Mouse (Mus musculus) neural tube, embryonic 11.5 days (tissue): Measurements from ENCODE around the gene Prkca. TPM values are rescaled to one million over a fixed set of nuclear protein-coding genes. Genes with fewer than 3 reads are reported as not detected.
"Not testable (repeated sequence)": the region's sequence is repeated elsewhere in the genome, so short reads cannot be mapped to it uniquely, and the experiment has no call there.

Experiments
- ATAC-seq: fragments of 200-750 bp; cut with Nextera tagmentation; 2 replicates; pipeline ENCODE4 v1.8.0; 2017; ENCODE audit warnings: moderate number of reproducible peaks, mild to moderate bottlenecking, moderate TSS enrichment, moderate library complexity; ENCODE audit not compliant: insufficient read depth, low FRiP score, low TSS enrichment
- DNase-seq: peaks from one replicate; pipeline ENCODE4 v3.0.0-alpha.2; 2015; ENCODE audit warnings: low spot score
- H3K27ac ChIP-seq: fragments of 300-500 bp; sonication (generic); 2 replicates; pipeline ENCODE4 v1.5.1; 2014; ENCODE audit warnings: low read depth, mild to moderate bottlenecking, low read length
- H3K27me3 ChIP-seq: fragments of 300-500 bp; sonication (generic); 2 replicates; pipeline ENCODE4 v1.6.1; 2014; ENCODE audit warnings: mild to moderate bottlenecking, low read length, mixed read lengths; ENCODE audit not compliant: control insufficient read depth, insufficient read depth
- H3K36me3 ChIP-seq: fragments of 300-500 bp; sonication (generic); 2 replicates; pipeline ENCODE4 v1.6.1; 2014; ENCODE audit warnings: mild to moderate bottlenecking, low read length, moderate library complexity, mixed read lengths; ENCODE audit not compliant: control insufficient read depth, insufficient read depth
- H3K4me1 ChIP-seq: fragments of 300-500 bp; sonication (generic); 2 replicates; pipeline ENCODE4 v1.6.1; 2014; ENCODE audit warnings: low read length, mixed read lengths; ENCODE audit not compliant: control insufficient read depth, insufficient read depth
- H3K4me2 ChIP-seq: fragments of 300-500 bp; sonication (generic); 2 replicates; pipeline ENCODE4 v1.6.1; 2014; ENCODE audit warnings: low read depth, mild to moderate bottlenecking, moderate library complexity
- H3K4me3 ChIP-seq: fragments of 300-500 bp; sonication (generic); 2 replicates; pipeline ENCODE4 v1.5.1; 2014; ENCODE audit warnings: low read depth, low read length
- H3K9ac ChIP-seq: fragments of 300-500 bp; sonication (generic); 2 replicates; pipeline ENCODE4 v1.6.1; 2014; ENCODE audit warnings: mild to moderate bottlenecking, low read length
- H3K9me3 ChIP-seq: fragments of 300-500 bp; sonication (generic); 2 replicates; pipeline ENCODE4 v1.6.1; 2016; ENCODE audit warnings: low read length; ENCODE audit not compliant: control insufficient read depth
- WGBS: fragments of 180-500 bp; shearing (Covaris S2); extraction: QIAGEN DNeasy Blood & Tissue Kit; methylation state at CpG from one replicate; pipeline ENCODE4 v1.1.7; 2014; 5-methylcytosine and 5-hydroxymethylcytosine counted together
- polyA plus RNA-seq: library from polyadenylated mRNA; unstranded; fragments of >200 nt; fragmentation: Nextera tagmentation; extraction: Ambion mirVana; gene quantifications from 2 replicates; pipeline ENCODE4 v1.2.1, GENCODE M21; 2014

The Prkca gene
- polyA plus RNA-seq, 1 experiment from 2014 or later = 7.7 TPM

DNA sequence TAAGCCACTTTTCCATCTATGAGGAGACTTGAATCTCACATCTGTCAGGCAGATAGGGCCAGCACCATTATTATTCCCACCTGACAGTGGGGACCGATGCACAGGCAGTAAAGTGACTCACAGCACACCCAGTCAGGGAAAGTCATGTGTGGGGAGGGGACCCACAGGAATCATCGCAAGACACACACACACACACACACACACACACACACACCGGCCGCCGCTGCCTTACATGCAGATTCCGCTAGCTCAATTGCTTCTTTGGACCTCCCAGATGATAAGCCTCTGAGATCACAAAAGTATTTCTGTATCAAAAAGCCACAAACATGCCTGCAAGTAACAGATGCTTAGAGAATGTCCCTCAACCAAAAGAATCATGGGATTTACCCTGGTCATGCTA lies 239.6 kb downstream of the Prkca start:
- Histone ChIP-seq H3K4me1 (no peaks in the 10 kb centered on the region), H3K9me3 (no peaks in the 10 kb centered on the region), H3K27me3 (no peaks in the 10 kb centered on the region), H3K27ac (no peak overlapping the region), H3K4me3 (no peak overlapping the region), H3K36me3 (no peaks in the 10 kb centered on the region), H3K9ac (no peak overlapping the region), H3K4me2 (no peak overlapping the region)
- DNase-seq = no peak
- ATAC-seq = no peak
- WGBS = 94% methylated on average over 6 of the region's 6 CpGs

DNA sequence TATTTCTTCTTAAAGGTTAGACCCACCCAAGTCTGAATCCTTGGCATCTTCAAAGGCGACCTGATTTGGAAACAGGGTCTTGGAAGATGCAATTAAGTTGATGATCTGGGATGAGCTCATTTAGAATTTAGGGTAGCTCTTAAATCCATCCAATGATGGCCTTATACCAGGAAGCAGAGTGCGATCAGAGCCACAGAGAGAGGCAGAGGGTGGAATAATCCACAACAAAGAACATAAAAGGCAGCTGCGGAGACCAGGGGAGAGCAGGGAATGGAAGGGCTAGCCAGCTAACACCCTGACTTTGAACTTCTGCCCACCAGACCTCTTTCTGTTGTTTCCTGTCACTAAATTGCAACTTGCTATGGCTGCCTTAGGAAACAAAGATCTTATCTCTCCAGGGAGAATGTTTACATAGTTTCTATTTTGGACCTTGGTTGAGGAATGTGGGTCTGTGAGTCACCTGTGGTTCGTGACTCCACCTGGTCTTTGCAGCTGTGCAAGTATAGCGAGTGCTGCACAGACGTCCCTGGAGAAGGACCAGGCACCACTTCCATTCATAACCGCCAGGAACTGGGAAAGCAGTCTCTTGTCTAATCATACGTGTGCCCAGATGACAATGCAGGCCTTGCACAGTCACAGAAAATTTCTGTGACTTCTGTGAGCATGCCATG lies 242.3 kb downstream of the Prkca start:
- H3K9ac ChIP-seq = no peak overlapping the region
- 77% methylated on average over 8 of the region's 8 CpGs for WGBS
- H3K27me3 ChIP-seq = no peaks in the 10 kb centered on the region
- H3K4me3 ChIP-seq = no peak overlapping the region
- no peak for DNase-seq
- no peaks in the 10 kb centered on the region for H3K36me3 ChIP-seq
- no peaks in the 10 kb centered on the region for H3K9me3 ChIP-seq
- no peaks in the 10 kb centered on the region for H3K4me1 ChIP-seq
- H3K27ac ChIP-seq = no peak overlapping the region
- no peak overlapping the region for H3K4me2 ChIP-seq
- no peak for ATAC-seq

- no peak for ATAC-seq
- no peak for DNase-seq
- no peaks in the 10 kb centered on the region for H3K36me3 ChIP-seq
- H3K4me3 ChIP-seq = no peak overlapping the region
- no peaks in the 10 kb centered on the region for H3K9me3 ChIP-seq
- H3K27ac ChIP-seq = no peak overlapping the region
- no peak overlapping the region for H3K9ac ChIP-seq
- H3K4me1 ChIP-seq = no peaks in the 10 kb centered on the region
- H3K4me2 ChIP-seq = no peak overlapping the region
- no peaks in the 10 kb centered on the region for H3K27me3 ChIP-seq
- 81% methylated on average over 7 of the region's 7 CpGs for WGBS
Measured at GRCm38 (mm10) chr11:108098306-108098705, 245.4 kb downstream of the Prkca start.

DNA sequence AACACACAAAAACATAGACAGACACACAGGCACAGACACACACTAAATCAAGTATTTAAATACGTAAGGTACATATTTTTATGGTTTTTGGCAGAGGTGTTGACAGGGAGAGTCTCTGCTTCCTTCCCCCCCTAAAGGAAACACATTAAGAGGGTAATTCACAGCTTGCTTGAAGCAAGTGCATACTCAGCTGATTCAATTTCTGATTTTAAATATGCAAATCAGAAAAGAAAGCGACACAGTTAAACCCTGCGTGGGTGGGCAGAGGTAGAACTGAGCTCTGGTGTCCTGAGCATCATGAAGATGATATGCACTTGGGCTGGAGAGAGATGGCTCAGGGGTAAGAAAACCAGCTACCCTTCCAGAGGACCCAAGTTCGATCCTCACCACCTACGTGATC lies 248.9 kb downstream of the Prkca start:
- Histone ChIP-seq H3K9ac (no peak overlapping the region), H3K4me1 (no peaks in the 10 kb centered on the region), H3K36me3 (no peaks in the 10 kb centered on the region), H3K4me3 (no peak overlapping the region), H3K4me2 (no peak overlapping the region), H3K9me3 (no peaks in the 10 kb centered on the region), H3K27ac (no peak overlapping the region), H3K27me3 (no peaks in the 10 kb centered on the region)
- no peak for ATAC-seq
- 94% methylated on average over 5 of the region's 5 CpGs for WGBS
- no peak for DNase-seq

- Histone ChIP-seq H3K9me3 (no peaks in the 10 kb centered on the region), H3K27me3 (no peaks in the 10 kb centered on the region), H3K9ac (no peak overlapping the region), H3K4me1 (no peaks in the 10 kb centered on the region), H3K36me3 (no peaks in the 10 kb centered on the region), H3K27ac (no peak overlapping the region), H3K4me2 (no peak overlapping the region), H3K4me3 (no peak overlapping the region)
- WGBS = 91% methylated on average over 4 of the region's 4 CpGs
- DNase-seq (no peak), ATAC-seq (no peak)
Measured at GRCm38 (mm10) chr11:108093248-108093647, 250.5 kb downstream of the Prkca start.

DNA sequence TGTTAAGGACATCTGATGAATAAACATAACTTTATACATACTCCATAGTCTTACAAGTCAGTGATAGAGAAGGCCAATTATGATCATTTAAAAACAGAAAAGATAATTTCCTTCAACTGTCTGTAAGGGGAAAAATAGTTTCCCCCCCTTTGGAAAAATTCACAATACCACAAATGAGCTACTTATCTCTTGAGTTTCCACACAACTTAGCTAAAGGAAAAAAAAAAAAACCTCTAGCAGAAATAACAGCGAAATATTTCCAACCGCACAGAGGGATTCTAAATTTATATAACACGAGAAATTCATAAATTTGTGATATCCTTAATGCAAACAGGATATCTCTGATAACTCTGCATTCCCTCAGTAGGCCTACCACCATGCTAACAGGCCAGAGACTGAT lies 252.5 kb downstream of the Prkca start:
- 96% methylated on average over 3 of the region's 3 CpGs for WGBS
- no peak for ATAC-seq
- no peak overlapping the region for H3K9ac ChIP-seq

GRCm38 (mm10) chr11:108090706-108091105 lies 253.0 kb downstream of the Prkca start:
- no peaks in the 10 kb centered on the region for H3K9me3 ChIP-seq
- H3K4me3 ChIP-seq = no peak overlapping the region
- DNase-seq (no peak), ATAC-seq (no peak)
- no peaks in the 10 kb centered on the region for H3K27me3 ChIP-seq
- 75% methylated on average over 8 of the region's 8 CpGs for WGBS
- H3K4me1 ChIP-seq = no peaks in the 10 kb centered on the region
- no peaks in the 10 kb centered on the region for H3K36me3 ChIP-seq
- no peak overlapping the region for H3K4me2 ChIP-seq
- H3K9ac ChIP-seq = no peak overlapping the region
- no peak overlapping the region for H3K27ac ChIP-seq

More for the DNA sequence above, 252.5 kb downstream of the Prkca start:
- Histone ChIP-seq H3K4me3 (no peak overlapping the region), H3K36me3 (no peaks in the 10 kb centered on the region), H3K4me2 (no peak overlapping the region), H3K4me1 (no peaks in the 10 kb centered on the region), H3K27me3 (no peaks in the 10 kb centered on the region), H3K27ac (no peak overlapping the region), H3K9me3 (no peaks in the 10 kb centered on the region)
- no peak for DNase-seq

- H3K4me3 ChIP-seq = no peak overlapping the region
- DNase-seq (no peak), ATAC-seq (no peak)
- H3K36me3 ChIP-seq = no peaks in the 10 kb centered on the region
- no peaks in the 10 kb centered on the region for H3K27me3 ChIP-seq
- H3K9ac ChIP-seq = no peak overlapping the region
- no peak overlapping the region for H3K4me2 ChIP-seq
- WGBS = 95% methylated on average over 5 of the region's 5 CpGs
- H3K9me3 ChIP-seq = no peaks in the 10 kb centered on the region
- H3K27ac ChIP-seq = no peak overlapping the region
- H3K4me1 ChIP-seq = no peaks in the 10 kb centered on the region
Measured at GRCm38 (mm10) chr11:108088063-108088462, 255.7 kb downstream of the Prkca start.

DNA sequence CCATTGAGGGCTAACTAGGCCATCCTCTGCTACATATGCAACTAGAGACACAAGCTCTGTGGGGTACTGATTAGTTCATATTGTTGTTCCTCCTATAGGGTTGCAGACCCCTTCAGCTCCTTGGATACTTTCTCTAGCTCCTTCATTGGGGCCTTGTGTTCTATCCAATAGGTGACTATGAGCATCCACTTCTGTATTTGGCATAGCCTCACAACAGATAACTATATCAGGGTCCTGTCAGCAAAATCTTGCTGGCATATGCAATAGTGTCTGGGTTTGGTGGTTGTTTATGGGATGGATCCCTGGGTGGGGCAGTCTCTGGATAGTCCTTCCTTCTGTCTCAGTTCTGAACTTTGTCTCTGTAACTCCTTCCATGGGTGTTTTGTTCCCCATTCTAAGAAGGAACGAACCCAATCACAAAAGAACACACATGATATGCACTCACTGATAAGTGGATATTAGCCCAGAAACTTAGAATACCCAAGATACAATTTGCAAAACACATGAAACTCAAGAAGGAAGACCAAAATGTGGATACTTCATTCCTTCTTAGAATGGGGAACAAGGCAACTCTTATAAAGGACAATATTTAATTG lies 256.5 kb downstream of the Prkca start:
- 83% methylated on average over 1 of the region's 1 CpGs for WGBS

More for the DNA sequence above, 256.5 kb downstream of the Prkca start:
- not testable (repeated sequence) for DNase-seq, ATAC-seq, H3K27me3 ChIP-seq, H3K4me1 ChIP-seq, H3K4me3 ChIP-seq, H3K4me2 ChIP-seq, H3K9me3 ChIP-seq, H3K27ac ChIP-seq, H3K36me3 ChIP-seq, H3K9ac ChIP-seq
